Mouse (Mus musculus) adrenal gland, adult 8-10 months (tissue): ENCODE measurements at regions not wholly inside any gene's neighbourhood (a gene's known extent, or its start where the extent isn't known, plus 50 kb on each side); places are given as distances from the start of the nearest gene placed in this dataset.
"Not testable (repeated sequence)": the region's sequence is repeated elsewhere in the genome, so short reads cannot be mapped to it uniquely, and the experiment has no call there.

Experiments
- DNase-seq: peaks from one replicate; pipeline ENCODE4 v3.0.0; 2022

- no peak for DNase-seq
Observed at GRCm38 (mm10) chr15:52406156-52406885, 1478.4 kb upstream of the Gm7489 start.

- DNase-seq: no peak
Observed at GRCm38 (mm10) chr15:52412869-52413771, 1471.6 kb upstream of the Gm7489 start.

- no peak for DNase-seq
Observed at GRCm38 (mm10) chr15:52425976-52426375, 1458.7 kb upstream of the Gm7489 start.

- no peak for DNase-seq
Observed at GRCm38 (mm10) chr15:52430491-52431158, 1454.1 kb upstream of the Gm7489 start.

GRCm38 (mm10) chr15:52433639-52434038, 1451.1 kb upstream of the Gm7489 start:
- DNase-seq: no peak

- no peak for DNase-seq
Observed at GRCm38 (mm10) chr15:52438403-52438802, 1446.3 kb upstream of the Gm7489 start.

- DNase-seq: peak; percentile 45
Observed at GRCm38 (mm10) chr15:52458782-52459181, 1425.9 kb upstream of the Gm7489 start.

GRCm38 (mm10) chr15:52459315-52459714, 1425.4 kb upstream of the Gm7489 start:
- no peak for DNase-seq

GRCm38 (mm10) chr15:52464226-52465138, 1420.2 kb upstream of the Gm7489 start:
- DNase-seq: no peak

GRCm38 (mm10) chr15:52478124-52478523, 1406.6 kb upstream of the Gm7489 start:
- DNase-seq: not testable (repeated sequence)

- no peak for DNase-seq
Observed at GRCm38 (mm10) chr15:52480834-52481233, 1403.9 kb upstream of the Gm7489 start.

GRCm38 (mm10) chr15:52483598-52484165, 1401.0 kb upstream of the Gm7489 start:
- DNase-seq: no peak

- no peak for DNase-seq
Observed at GRCm38 (mm10) chr15:52484276-52484675, 1400.4 kb upstream of the Gm7489 start.

- DNase-seq: no peak
Observed at GRCm38 (mm10) chr15:52505278-52505831, 1379.4 kb upstream of the Gm7489 start.

- DNase-seq: peak; percentile 15
Observed at GRCm38 (mm10) chr15:52506930-52507329, 1377.8 kb upstream of the Gm7489 start.

- no peak for DNase-seq
Observed at GRCm38 (mm10) chr15:52508609-52509008, 1376.1 kb upstream of the Gm7489 start.

GRCm38 (mm10) chr15:52510137-52510536, 1374.6 kb upstream of the Gm7489 start:
- DNase-seq: no peak

- no peak for DNase-seq
Observed at GRCm38 (mm10) chr15:52536594-52536993, 1348.1 kb upstream of the Gm7489 start.

GRCm38 (mm10) chr15:52558682-52559081, 1326.0 kb upstream of the Gm7489 start:
- DNase-seq: no peak

GRCm38 (mm10) chr15:52564078-52564477, 1320.6 kb upstream of the Gm7489 start:
- DNase-seq: no peak

- no peak for DNase-seq
Observed at GRCm38 (mm10) chr15:52565449-52565851, 1319.3 kb upstream of the Gm7489 start.
